Mouse (Mus musculus): ENCODE results near the gene Slc16a5. TPM values are rescaled to one million over a fixed set of nuclear protein-coding genes. Genes with fewer than 3 reads are reported as not detected.
"Not testable (repeated sequence)": the region's sequence is repeated elsewhere in the genome, so short reads cannot be mapped to it uniquely, and the experiment has no call there.

Gene Slc16a5
- polyA plus RNA-seq, 1 experiment from 2014 or later: 0.20 TPM

DNA sequence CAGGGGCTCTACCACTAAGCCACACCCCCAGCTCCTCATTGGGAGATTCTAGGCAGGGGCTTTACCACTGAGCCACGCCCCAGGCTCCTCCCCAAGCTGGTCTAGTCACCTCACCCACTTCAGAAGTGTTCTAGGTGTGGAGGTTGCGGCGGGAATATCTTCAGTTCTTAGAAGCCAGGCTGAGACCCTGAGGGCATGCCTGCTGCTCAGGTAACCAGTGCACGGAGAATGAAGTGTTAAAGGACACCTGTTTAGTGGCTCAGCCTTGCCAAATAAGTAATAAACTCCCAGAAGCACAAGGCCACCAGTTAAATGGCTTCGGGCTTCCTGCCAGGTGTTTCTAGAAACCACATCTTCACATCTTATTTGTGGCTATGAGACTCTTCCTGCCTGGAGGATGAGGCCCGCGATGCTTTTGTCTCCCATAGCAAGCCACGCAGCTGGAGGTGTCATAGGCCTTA is 10.5 kb upstream of the Slc16a5 start:
- ATAC-seq (ENCODE audit: low read depth): no peak
- Histone ChIP-seq H3K4me2 (no peak overlapping the region), H3K27ac (replicated peaks) (no peak overlapping the region), H3K27me3 (no peaks in the 10 kb centered on the region), H3K36me3 (no peaks in the 10 kb centered on the region), H3K9ac (no peak overlapping the region), H3K4me3 (no peak overlapping the region), H3K4me1 (replicated peaks) (no peaks in the 10 kb centered on the region), H3K9me3 (no peaks in the 10 kb centered on the region)
- 82% methylated on average over 8 of the region's 8 CpGs for WGBS

DNA sequence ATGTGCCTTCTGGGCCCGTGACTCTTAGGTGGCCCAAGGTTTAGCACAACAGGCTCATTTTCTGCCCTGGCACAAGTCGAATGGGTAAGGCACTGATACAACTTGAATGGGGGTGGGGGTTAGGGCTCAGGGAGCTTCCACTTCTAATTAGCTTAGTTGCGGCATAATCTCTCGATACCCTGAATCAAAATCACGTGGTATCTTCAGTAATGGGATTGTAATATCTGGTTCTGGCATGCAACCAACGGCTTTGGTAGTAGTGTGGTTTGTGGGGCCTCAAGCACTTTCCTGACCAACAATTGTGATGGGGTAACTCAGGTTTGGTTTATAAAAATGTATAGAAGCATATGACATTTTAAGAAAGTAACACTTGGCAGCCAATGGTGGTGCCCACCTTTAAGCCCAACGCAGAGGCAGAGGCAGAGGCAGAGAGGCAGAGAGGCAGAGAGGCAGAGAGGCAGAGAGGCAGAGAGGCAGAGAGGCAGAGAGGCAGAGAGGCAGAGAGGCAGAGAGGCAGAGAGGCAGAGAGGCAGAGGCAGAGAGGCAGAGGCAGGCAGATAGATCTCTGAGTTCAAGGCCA is 9.9 kb upstream of the Slc16a5 start:
- ATAC-seq (ENCODE audit: low read depth): no peak
- no peak overlapping the region for H3K9ac ChIP-seq
- H3K27ac ChIP-seq (replicated peaks): no peak overlapping the region
- H3K4me3 ChIP-seq: no peak overlapping the region
- no peaks in the 10 kb centered on the region for H3K36me3 ChIP-seq
- no peaks in the 10 kb centered on the region for H3K27me3 ChIP-seq
- no peak overlapping the region for H3K4me2 ChIP-seq
- H3K4me1 ChIP-seq (replicated peaks): peaks cover 2% of the 10 kb centered on the region; the same call in 1 of the 2 replicates
- no peaks in the 10 kb centered on the region for H3K9me3 ChIP-seq
- WGBS: 84% methylated on average over 7 of the region's 7 CpGs

DNA sequence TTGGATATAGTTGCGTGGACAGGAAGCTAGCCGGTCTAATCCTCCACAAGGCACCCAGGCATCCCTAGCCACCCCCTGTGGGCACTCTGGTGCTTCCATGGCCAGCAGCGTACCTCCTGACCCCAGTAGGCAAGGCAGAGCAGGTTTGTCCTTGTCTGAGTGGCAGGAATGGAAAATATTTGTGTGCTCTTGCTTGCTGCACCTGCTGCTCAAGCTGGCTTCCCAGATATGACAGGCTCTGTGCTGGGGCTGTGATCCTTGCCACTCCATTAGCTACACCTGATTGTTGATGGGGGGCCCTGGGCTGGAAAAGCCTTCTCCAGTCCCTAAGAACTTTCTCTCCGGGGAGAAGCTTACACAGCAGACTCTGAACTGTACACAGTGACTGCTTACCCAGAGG is 9.0 kb upstream of the Slc16a5 start:
- Histone ChIP-seq H3K9me3 (no peaks in the 10 kb centered on the region), H3K27ac (replicated peaks) (no peak overlapping the region), H3K36me3 (no peaks in the 10 kb centered on the region), H3K27me3 (no peaks in the 10 kb centered on the region), H3K9ac (no peak overlapping the region), H3K4me2 (no peak overlapping the region), H3K4me3 (no peak overlapping the region), H3K4me1 (replicated peaks) (peaks cover 5% of the 10 kb centered on the region; the same call in 1 of the 2 replicates)
- ATAC-seq (ENCODE audit: low read depth): no peak
- WGBS: 82% methylated on average over 4 of the region's 4 CpGs

DNA sequence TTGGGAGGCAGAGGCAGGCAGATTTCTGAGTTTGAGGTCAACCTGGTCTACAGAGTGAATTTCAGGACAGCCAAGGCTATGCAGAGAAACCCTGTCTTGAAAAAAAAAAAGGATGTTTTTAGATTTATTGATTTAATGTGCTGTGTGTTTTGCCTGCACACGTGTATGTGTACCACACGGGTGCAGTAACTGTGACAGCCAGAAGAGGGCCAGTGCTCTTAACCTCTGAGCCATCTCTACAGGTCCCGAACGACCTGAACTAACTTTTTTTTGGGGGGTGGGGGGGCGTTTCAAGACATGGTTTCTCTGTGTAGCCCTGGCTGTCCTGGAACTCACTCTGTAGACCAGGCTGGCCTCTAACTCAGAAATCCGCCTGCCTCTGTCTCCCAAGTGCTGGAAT is 7.5 kb upstream of the Slc16a5 start:
- not testable (repeated sequence) for H3K4me2 ChIP-seq; H3K36me3 ChIP-seq; H3K9me3 ChIP-seq; ATAC-seq (ENCODE audit: low read depth); H3K4me1 ChIP-seq (replicated peaks); H3K27ac ChIP-seq (replicated peaks); H3K27me3 ChIP-seq; H3K4me3 ChIP-seq; H3K9ac ChIP-seq
- WGBS: 82% methylated on average over 6 of the region's 6 CpGs

GRCm38 (mm10) chr11:115455619-115456018 is 6.7 kb upstream of the Slc16a5 start:
- no peak for ATAC-seq (ENCODE audit: low read depth)
- no peak overlapping the region for H3K9ac ChIP-seq

GRCm38 (mm10) chr11:115456182-115456581 is 6.1 kb upstream of the Slc16a5 start:
- Histone ChIP-seq H3K4me3 (no peak overlapping the region), H3K27me3 (0 out of 2 replicates have a peak, but pooled peaks cover 4% of the 10 kb centered on the region), H3K4me2 (no peak overlapping the region), H3K36me3 (no peaks in the 10 kb centered on the region), H3K9me3 (no peaks in the 10 kb centered on the region), H3K9ac (no peak overlapping the region), H3K4me1 (replicated peaks) (peaks cover 5% of the 10 kb centered on the region; the same call in 1 of the 2 replicates), H3K27ac (replicated peaks) (no peak overlapping the region)
- no peak for ATAC-seq (ENCODE audit: low read depth)
- 93% methylated on average over 5 of the region's 5 CpGs for WGBS

More at GRCm38 (mm10) chr11:115455619-115456018, 6.7 kb upstream of the Slc16a5 start:
- Histone ChIP-seq H3K4me3 (no peak overlapping the region), H3K4me2 (no peak overlapping the region), H3K4me1 (replicated peaks) (peaks cover 5% of the 10 kb centered on the region; the same call in 1 of the 2 replicates), H3K36me3 (no peaks in the 10 kb centered on the region), H3K9me3 (no peaks in the 10 kb centered on the region), H3K27me3 (no peaks in the 10 kb centered on the region), H3K27ac (replicated peaks) (no peak overlapping the region)
- WGBS: 88% methylated on average over 15 of the region's 15 CpGs

DNA sequence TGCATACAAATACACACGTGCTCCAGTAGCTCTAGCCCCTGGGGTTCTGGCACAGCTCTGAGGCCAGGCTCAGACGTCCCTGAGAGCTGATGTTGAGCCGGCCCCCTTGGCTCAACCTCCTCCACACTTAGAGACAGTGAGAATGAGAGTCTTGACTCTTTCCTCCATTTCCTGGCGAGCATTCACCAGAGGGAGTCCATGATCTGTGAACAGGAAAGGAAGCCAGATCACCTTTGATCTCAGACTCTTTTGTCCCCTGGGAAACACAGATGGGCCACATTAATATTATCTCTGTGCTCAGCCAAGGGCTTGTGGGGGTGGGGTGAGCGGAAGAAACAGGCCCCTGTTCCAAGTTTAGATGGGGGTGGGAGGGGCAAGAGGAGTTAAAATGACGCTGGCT is 4.9 kb upstream of the Slc16a5 start:
- Histone ChIP-seq H3K9ac (no peak overlapping the region), H3K4me3 (no peak overlapping the region), H3K27ac (replicated peaks) (no peak overlapping the region), H3K9me3 (no peaks in the 10 kb centered on the region), H3K36me3 (no peaks in the 10 kb centered on the region), H3K4me2 (no peak overlapping the region), H3K27me3 (peaks cover 10% of the 10 kb centered on the region; the same call in 1 of the 2 replicates), H3K4me1 (replicated peaks) (peaks cover 7% of the 10 kb centered on the region; the same call in 1 of the 2 replicates)
- WGBS: 38% methylated on average over 6 of the region's 6 CpGs
- ATAC-seq (ENCODE audit: low read depth): no peak

GRCm38 (mm10) chr11:115460976-115461375 is 1.3 kb upstream of the Slc16a5 start:
- Histone ChIP-seq H3K36me3 (no peaks in the 10 kb centered on the region), H3K4me2 (no peak overlapping the region), H3K4me3 (no peak overlapping the region), H3K27ac (replicated peaks) (no peak overlapping the region), H3K9ac (no peak overlapping the region), H3K27me3 (peaks cover 13% of the 10 kb centered on the region; the same call in 1 of the 2 replicates), H3K9me3 (no peaks in the 10 kb centered on the region), H3K4me1 (replicated peaks) (peaks cover 10% of the 10 kb centered on the region; the same call in 1 of the 2 replicates)
- no peak for ATAC-seq (ENCODE audit: low read depth)
- 28% methylated on average over 8 of the region's 8 CpGs for WGBS

DNA sequence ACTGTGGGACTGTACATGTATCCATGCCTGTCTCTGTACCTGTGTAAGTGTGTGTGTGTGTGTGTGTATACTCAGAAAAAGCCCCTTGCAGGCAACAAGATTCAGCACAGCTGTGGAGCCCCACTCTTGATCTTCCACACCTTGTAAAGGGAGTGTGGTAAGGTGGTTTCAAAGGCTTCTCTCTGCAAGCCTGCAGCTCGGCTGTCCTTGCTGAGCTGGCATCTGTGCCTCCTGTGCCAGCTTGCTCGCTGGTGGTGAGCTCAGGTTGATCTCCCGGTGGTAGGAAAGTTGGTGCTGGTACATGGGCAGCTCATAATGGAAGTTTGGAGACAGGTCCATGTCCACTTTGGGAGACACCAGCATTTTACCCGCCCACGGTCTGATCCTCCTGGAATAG is 430 bp upstream of the Slc16a5 start:
- WGBS: 71% methylated on average over 5 of the region's 5 CpGs
- peaks cover 13% of the 10 kb centered on the region; the same call in 1 of the 2 replicates for H3K27me3 ChIP-seq
- H3K27ac ChIP-seq (replicated peaks): no peak overlapping the region
- H3K4me1 ChIP-seq (replicated peaks): peaks cover 10% of the 10 kb centered on the region; the same call in 1 of the 2 replicates
- no peaks in the 10 kb centered on the region for H3K36me3 ChIP-seq
- no peak overlapping the region for H3K4me3 ChIP-seq
- H3K4me2 ChIP-seq: no peak overlapping the region
- no peaks in the 10 kb centered on the region for H3K9me3 ChIP-seq
- H3K9ac ChIP-seq: no peak overlapping the region
- ATAC-seq (ENCODE audit: low read depth): no peak

DNA sequence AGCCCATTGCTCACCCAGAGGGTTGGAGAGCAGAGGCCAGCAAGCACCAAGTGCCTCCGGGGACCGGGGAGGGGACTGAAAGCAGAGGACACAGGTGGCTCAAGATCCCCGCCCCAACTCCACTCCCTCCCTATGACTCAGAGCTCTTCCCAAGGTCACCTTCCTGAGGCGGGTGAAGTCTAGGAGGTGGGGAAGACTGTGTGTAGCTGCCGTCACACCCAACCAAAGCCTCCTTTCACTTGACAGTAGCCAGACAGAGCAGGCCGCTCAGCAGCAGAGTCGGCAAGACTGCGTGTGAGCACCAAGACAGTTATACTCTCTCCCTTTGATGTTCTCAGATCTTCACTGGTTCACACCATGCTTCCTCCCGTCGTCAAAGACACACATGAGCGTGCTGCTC is 1.1 kb downstream of the Slc16a5 start:
- Histone ChIP-seq H3K36me3 (no peaks in the 10 kb centered on the region), H3K4me1 (replicated peaks) (peaks cover 12% of the 10 kb centered on the region), H3K4me3 (no peak overlapping the region), H3K27me3 (peaks cover 13% of the 10 kb centered on the region; the same call in 1 of the 2 replicates), H3K9me3 (no peaks in the 10 kb centered on the region), H3K27ac (replicated peaks) (no peak overlapping the region), H3K9ac (no peak overlapping the region), H3K4me2 (no peak overlapping the region)
- 77% methylated on average over 11 of the region's 11 CpGs for WGBS
- no peak for ATAC-seq (ENCODE audit: low read depth)

DNA sequence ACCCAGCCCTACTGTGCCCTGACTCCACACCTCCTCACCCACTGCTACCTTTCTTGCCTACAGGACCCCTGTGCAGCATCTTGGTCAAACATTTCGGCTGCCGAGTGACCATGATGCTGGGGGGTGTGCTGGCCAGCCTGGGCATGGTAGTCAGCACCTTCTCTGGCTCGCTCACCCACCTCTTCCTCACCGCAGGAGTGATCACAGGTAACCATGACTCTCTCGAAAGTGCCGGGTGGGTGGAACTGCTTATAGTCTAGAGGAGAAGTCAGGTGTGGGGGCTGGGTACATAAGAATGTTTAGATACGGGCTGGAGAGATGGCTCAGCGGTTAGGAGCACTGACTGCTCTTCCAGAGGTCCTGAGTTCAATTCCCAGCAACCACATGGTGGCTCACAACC is 2.6 kb downstream of the Slc16a5 start:
- 88% methylated on average over 8 of the region's 8 CpGs for WGBS

DNA sequence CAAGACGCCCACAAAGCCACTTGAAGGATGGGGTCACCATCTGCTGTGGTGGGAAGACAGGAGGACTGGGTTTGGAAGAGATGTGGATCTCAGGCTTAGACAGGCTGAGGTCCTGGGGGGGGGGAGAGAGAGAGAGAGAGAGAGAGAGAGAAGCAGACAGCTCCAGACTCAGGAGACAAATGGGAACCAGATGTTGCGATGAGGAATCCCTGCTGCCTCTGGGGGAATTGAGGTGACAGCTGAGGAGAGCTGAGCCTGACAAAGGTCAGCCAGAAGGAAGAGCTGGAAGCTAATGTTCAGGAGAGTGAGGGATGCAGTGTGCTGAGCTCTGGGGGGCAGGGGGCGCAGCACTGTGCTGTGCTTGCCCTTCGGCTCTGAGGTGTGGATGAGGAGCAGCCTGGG is 4.9 kb downstream of the Slc16a5 start:
- Histone ChIP-seq H3K4me1 (replicated peaks) (peaks cover 11% of the 10 kb centered on the region), H3K4me3 (no peak overlapping the region), H3K27me3 (peaks cover 5% of the 10 kb centered on the region; the same call in 1 of the 2 replicates), H3K9ac (no peak overlapping the region), H3K4me2 (no peak overlapping the region), H3K27ac (replicated peaks) (no peak overlapping the region), H3K36me3 (no peaks in the 10 kb centered on the region), H3K9me3 (no peaks in the 10 kb centered on the region)
- no peak for ATAC-seq (ENCODE audit: low read depth)
- WGBS: 52% methylated on average over 4 of the region's 4 CpGs

More for the DNA sequence above, 2.6 kb downstream of the Slc16a5 start:
- ATAC-seq (ENCODE audit: low read depth): no peak
- H3K27ac ChIP-seq (replicated peaks): no peak overlapping the region
- H3K4me2 ChIP-seq: no peak overlapping the region
- H3K27me3 ChIP-seq: peaks cover 13% of the 10 kb centered on the region; the same call in 1 of the 2 replicates
- no peaks in the 10 kb centered on the region for H3K36me3 ChIP-seq
- H3K4me3 ChIP-seq: no peak overlapping the region
- H3K9ac ChIP-seq: no peak overlapping the region
- H3K4me1 ChIP-seq (replicated peaks): peaks cover 12% of the 10 kb centered on the region
- H3K9me3 ChIP-seq: no peaks in the 10 kb centered on the region

DNA sequence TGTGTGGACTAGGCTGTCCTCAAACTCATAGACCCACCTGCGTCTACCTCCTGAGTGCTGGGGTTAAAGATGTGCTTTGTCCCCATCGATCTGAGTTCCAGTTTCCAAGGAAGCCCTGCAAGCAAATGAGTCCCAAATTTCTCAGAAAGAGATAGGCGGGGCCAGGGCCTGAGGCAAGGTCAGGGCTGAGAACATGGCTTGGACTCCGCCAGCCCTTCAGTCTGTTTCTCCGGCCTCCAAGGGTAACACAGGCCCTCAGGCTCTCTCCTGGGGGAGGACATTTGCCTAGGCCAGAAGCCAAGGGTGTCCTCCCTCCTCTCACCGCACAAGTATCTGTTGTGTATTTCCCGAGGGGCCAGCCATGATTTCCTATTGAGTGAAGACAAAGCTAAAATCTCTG is 9.9 kb downstream of the Slc16a5 start:
- Histone ChIP-seq H3K4me3 (no peak overlapping the region), H3K4me2 (no peak overlapping the region), H3K36me3 (no peaks in the 10 kb centered on the region), H3K27ac (replicated peaks) (no peak overlapping the region), H3K27me3 (no peaks in the 10 kb centered on the region), H3K9ac (no peak overlapping the region), H3K4me1 (replicated peaks) (peaks cover 36% of the 10 kb centered on the region), H3K9me3 (no peaks in the 10 kb centered on the region)
- WGBS: 90% methylated on average over 7 of the region's 7 CpGs
- no peak for ATAC-seq (ENCODE audit: low read depth)

Measured in neural tube, embryonic 13.5 days (tissue).